15 mouse cellular contexts compared by ENCODE assay signal in genomic region chr11:117373870-117374269, GRCm38 (mm10).
"Had no signal": no experiment of that assay in that cellular context is flagged by ENCODE, and none has a peak within 500 bp of the region (broad histone marks: within the 10 kb centered on the region; RNA-seq: fewer than 3 reads in every experiment).

No protein-coding gene starts in this region.

- H3K9me3 ChIP-seq: limb, embryonic 15.5 days; liver, embryonic 12.5 days had no signal

- H3K27me3 ChIP-seq: limb, embryonic 15.5 days had no signal

- H3K27ac ChIP-seq: limb, embryonic 15.5 days; liver, embryonic 12.5 days had no signal

- H3K36me3 ChIP-seq: limb, embryonic 15.5 days; liver, embryonic 12.5 days had no signal

- DNase-seq: kidney, postnatal 25 days; layer of hippocampus, adult 9-11 months; layer of hippocampus, postnatal 36 days; lung, embryonic 14.5 days; lung, postnatal 10 days; lung, postnatal 4 days; retina, postnatal 1 day; right cerebral cortex, postnatal 4 days; spleen, adult 18-20 months; thymus, adult 18-20 months; thymus, postnatal 14 days had no signal

- ATAC-seq: liver, embryonic 12.5 days had no signal

- H3K4me2 ChIP-seq: limb, embryonic 15.5 days; liver, embryonic 12.5 days; lung, embryonic 14.5 days; midbrain, embryonic 11.5 days had no signal

- H3K4me3 ChIP-seq: limb, embryonic 15.5 days; liver, embryonic 12.5 days; myocyte had no signal

- H3K9ac ChIP-seq: limb, embryonic 15.5 days; liver, embryonic 12.5 days; lung, embryonic 14.5 days had no signal
